Mouse (Mus musculus): ENCODE results near the gene Gpr137.
"Not testable (repeated sequence)": the region's sequence is repeated elsewhere in the genome, so short reads cannot be mapped to it uniquely, and the experiment has no call there.

Gene Gpr137

GRCm38 (mm10) chr19:6942249-6942691, at the start of gene Gpr137:
Gene Gpr137, minus strand, starts transcription at chr19:6942480.
- peak; percentile 99 for DNase-seq

GRCm38 (mm10) chr19:6991166-6991565, 48.9 kb upstream of the Gpr137 start:
- not testable (repeated sequence) for DNase-seq

- DNase-seq = no peak
Observed at GRCm38 (mm10) chr19:6990712-6991111, 48.4 kb upstream of the Gpr137 start.

GRCm38 (mm10) chr19:6989251-6989650, 47.0 kb upstream of the Gpr137 start:
- DNase-seq = no peak

- no peak for DNase-seq
Observed at GRCm38 (mm10) chr19:6987904-6988285, 45.6 kb upstream of the Gpr137 start.

GRCm38 (mm10) chr19:6987061-6987903, 45.0 kb upstream of the Gpr137 start, which contains the start of gene Vegfb:
Gene Vegfb, minus strand, starts transcription at chr19:6987651.
- DNase-seq = peak; percentile 55

- no peak for DNase-seq
Observed at GRCm38 (mm10) chr19:6985951-6986708, 43.9 kb upstream of the Gpr137 start.

GRCm38 (mm10) chr19:6985300-6985699, 43.0 kb upstream of the Gpr137 start:
- DNase-seq = no peak

GRCm38 (mm10) chr19:6983621-6984020, 41.3 kb upstream of the Gpr137 start:
- DNase-seq = no peak

GRCm38 (mm10) chr19:6981465-6981864, 39.2 kb upstream of the Gpr137 start:
- no peak for DNase-seq

GRCm38 (mm10) chr19:6980381-6981093, 38.3 kb upstream of the Gpr137 start, which contains the start of gene Fkbp2:
Gene Fkbp2, minus strand, starts transcription at chr19:6980501.
- peak; percentile 99 for DNase-seq

GRCm38 (mm10) chr19:6979486-6980380, 37.5 kb upstream of the Gpr137 start:
- peak; percentile 100 for DNase-seq

- DNase-seq = no peak
Observed at GRCm38 (mm10) chr19:6979001-6979479, 36.8 kb upstream of the Gpr137 start.

GRCm38 (mm10) chr19:6978639-6978974, 36.3 kb upstream of the Gpr137 start:
- no peak for DNase-seq

GRCm38 (mm10) chr19:6977759-6978638, 35.7 kb upstream of the Gpr137 start:
- DNase-seq = no peak

GRCm38 (mm10) chr19:6975537-6976521, 33.5 kb upstream of the Gpr137 start, which contains the start of gene Plcb3:
Gene Plcb3, minus strand, starts transcription at chr19:6976470.
- peak; percentile 77 for DNase-seq

GRCm38 (mm10) chr19:6974211-6975205, 32.2 kb upstream of the Gpr137 start, which contains the start of gene Ppp1r14b:
Gene Ppp1r14b, plus strand, starts transcription at chr19:6974968.
- peak; percentile 87 for DNase-seq

GRCm38 (mm10) chr19:6973581-6974190, 31.4 kb upstream of the Gpr137 start:
- no peak for DNase-seq
